Mouse (Mus musculus): ENCODE results near the gene Fam107b.

Fam107b gene

DNA sequence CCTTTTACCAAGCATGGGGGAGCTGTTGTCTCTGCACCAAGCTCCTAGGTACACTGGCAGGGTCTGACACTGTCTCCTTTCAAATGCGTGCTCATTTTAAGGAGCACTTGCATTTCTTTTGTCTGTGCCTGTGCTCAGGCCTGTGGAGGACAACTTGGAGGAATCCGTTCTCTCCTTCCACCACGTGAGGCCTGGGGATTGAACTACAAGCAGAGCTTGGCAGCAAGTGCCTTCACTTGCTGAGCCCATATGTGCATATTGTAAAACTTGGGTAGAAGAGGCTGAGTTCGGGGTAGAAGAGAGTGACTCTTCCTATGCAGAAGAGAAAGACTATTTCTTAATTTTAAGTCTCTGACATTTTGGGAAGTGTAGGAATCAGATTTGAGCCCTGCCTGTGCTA is 202.8 kb downstream of the Fam107b start:
- in situ Hi-C loops (cut with MboI): no loop called here

- in situ Hi-C loops (cut with MboI): loop anchor here (25.0 kb wide), 1 partner anchor 238 kb away; no protein-coding TSS in a partner anchor
Measured at GRCm38 (mm10) chr2:3775569-3775968, 205.3 kb downstream of the Fam107b start.

GRCm38 (mm10) chr2:3776045-3776444 is 205.8 kb downstream of the Fam107b start:
- in situ Hi-C loops (cut with MboI): loop anchor here (25.0 kb wide), 1 partner anchor 239 kb away; no protein-coding TSS in a partner anchor

DNA sequence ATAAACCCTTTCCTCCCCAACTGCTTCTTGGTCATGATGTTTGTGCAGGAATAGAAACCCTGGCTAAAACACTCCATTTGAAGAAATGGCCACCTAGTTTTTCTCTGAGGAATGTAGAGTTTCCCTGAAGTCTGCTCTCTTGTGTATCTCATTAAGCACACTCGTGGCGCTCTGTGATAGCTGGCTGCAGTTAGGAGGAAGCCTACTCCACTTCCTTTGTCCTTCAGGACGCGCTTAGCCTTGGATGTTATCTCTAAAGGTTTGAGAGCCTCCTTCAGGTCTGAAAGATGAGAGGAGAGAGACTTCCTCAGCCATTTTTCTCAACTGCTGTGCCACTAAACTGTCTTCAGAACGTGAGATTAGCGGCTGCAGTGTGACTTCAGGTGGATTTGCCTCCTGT is 207.4 kb downstream of the Fam107b start:
- in situ Hi-C loops (cut with MboI): loop anchor here (25.0 kb wide), 1 partner anchor 240 kb away; no protein-coding TSS in a partner anchor

- in situ Hi-C loops (cut with MboI): loop anchor here (25.0 kb wide), 1 partner anchor 248 kb away; no protein-coding TSS in a partner anchor
Measured at GRCm38 (mm10) chr2:3785546-3785945, 215.3 kb downstream of the Fam107b start.

DNA sequence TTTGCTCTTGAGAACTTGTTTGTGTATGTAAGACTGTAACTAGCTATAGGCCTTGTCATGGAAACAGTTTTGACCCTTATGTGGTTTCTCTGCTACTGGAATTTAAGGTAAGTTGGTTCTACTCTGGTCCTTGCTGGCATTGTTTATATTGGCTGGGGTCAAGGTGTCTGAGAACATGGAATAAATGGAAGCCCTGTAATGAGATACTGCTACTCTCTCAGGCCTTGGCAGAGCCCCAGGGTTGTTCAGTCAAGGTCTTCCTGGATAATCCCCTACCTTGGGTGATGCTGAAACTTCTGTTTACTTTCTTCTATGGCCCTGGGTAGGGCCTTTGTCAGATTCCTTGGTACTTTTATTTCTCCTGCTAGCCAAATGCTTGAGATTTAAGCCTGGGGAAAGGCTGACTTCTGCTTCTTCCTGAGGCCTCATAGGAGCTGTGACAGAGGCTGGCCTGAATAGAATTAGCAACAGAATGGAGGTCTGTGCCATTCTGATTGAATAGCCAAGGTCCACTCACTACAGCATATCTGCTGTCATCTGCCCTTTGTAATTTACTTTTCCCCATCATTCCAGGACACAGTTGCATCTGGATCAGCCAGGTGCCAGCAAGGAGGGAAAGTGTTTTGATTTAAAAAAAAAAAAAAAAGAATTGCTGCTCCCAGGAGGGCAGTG is 217.6 kb downstream of the Fam107b start:
- in situ Hi-C loops (cut with MboI): loop anchor here (25.0 kb wide), 1 partner anchor 251 kb away; no protein-coding TSS in a partner anchor

GRCm38 (mm10) chr2:3788424-3788786 is 218.1 kb downstream of the Fam107b start:
- in situ Hi-C loops (cut with MboI): loop anchor here (25.0 kb wide), 1 partner anchor 251 kb away; no protein-coding TSS in a partner anchor

DNA sequence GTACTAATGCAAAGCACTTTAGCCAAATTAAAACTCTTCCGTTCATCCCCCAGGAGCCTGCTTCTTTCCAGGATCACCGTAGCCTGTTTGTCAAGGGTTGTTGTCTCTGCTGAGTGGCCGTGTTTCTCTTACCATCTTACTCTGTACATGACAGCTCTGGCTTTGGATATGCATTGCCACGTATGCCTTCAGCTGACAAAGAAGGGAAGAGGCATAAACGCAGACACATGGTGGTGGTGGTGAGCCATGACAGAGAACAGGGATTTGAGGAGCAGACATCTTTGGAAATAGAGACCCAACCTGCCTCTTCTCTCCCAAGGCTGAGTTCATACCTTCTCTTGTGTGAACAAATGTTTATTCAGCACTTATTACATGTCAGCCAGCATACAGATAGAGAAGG is 226.3 kb downstream of the Fam107b start:
- in situ Hi-C loops (cut with MboI): loop anchor here (10.0 to 25.0 kb wide), 2 partner anchors 259 to 462 kb away; partner anchors contain the start of genes Acbd7 and Rpp38

DNA sequence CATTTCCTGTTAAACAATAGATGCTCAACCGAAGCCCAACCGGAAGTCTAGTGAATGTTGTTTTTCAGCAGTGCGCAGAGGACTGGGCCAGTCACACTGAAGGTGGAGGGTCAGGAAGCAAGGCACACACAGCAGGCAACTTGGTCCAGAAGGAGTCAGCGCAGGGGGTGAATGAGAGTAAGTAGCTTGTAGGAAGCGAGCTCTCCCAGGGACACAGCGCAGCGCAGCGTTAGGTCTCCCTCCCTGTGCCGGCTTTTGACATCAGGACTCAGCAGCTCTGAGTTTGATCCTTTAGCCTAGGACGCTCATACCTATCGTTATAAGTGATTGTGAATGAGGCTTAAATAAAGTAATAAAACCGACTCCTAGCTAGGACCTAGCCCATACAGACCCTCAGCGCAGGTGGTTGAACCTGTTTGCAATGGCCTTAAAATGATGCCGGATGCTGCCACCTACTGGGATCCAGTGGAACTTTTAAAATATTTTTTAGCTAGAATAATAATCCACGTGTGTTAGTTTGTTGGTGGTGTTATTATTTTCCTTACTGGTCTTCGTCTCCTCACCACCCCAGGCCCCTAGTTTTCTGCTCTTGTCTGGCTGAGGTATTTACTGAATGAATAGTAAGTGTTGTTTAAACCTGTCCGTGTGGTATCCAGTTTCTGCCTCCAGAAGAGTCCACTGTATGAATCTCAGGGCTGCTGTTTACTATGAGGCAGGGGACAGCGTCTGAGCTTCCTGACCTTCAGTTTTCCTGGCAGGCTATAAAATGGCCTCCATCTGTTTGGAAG is 229.7 kb downstream of the Fam107b start:
- in situ Hi-C loops (cut with MboI): loop anchor here (10.0 to 25.0 kb wide), 2 partner anchors 263 to 465 kb away; partner anchors contain the start of genes Acbd7 and Rpp38

DNA sequence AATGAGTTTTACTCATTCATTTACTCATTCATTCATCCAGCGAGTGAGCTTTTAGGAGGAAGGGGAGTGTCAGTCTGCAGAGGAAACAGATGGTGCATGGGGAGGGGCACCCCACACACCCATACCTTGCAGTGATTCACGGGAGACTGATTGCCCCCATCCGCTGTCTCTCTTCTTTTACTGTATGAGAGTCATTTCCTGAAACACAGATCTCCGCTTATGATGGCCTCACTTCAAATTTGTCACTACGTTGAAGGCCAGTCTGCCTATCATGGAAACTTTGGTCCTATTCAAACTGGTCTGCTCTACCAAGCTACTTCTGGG is 230.2 kb downstream of the Fam107b start:
- in situ Hi-C loops (cut with MboI): no loop called here

GRCm38 (mm10) chr2:3805742-3806141 is 235.5 kb downstream of the Fam107b start:
- in situ Hi-C loops (cut with MboI): no loop called here

- in situ Hi-C loops (cut with MboI): no loop called here
Measured at GRCm38 (mm10) chr2:3810321-3810720, 240.0 kb downstream of the Fam107b start.

DNA sequence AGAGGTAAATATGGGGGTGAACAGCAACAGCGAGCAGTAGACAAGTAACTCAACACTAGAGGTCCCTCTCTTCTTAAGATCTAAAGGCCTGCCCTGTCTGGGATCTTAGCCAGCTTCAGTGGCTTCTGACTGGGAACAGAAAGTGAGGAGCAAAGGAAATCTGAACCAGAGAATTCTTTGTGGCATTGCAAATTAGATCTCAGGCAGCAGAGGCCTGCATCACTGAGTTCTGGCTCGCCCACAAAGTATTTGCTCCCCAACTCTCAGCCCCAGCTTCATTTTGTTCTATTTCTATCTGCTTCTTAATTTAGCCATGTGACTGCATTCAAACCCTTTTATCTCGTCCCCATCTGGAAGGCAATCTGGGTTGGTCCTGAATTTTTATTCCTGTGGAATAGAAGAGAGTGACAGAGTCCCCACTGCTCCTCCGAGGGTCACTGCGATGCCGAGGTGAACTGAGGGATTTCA is 245.9 kb downstream of the Fam107b start:
- in situ Hi-C loops (cut with MboI): no loop called here

- in situ Hi-C loops (cut with MboI): no loop called here
Measured at GRCm38 (mm10) chr2:3817626-3818025, 247.3 kb downstream of the Fam107b start.

DNA sequence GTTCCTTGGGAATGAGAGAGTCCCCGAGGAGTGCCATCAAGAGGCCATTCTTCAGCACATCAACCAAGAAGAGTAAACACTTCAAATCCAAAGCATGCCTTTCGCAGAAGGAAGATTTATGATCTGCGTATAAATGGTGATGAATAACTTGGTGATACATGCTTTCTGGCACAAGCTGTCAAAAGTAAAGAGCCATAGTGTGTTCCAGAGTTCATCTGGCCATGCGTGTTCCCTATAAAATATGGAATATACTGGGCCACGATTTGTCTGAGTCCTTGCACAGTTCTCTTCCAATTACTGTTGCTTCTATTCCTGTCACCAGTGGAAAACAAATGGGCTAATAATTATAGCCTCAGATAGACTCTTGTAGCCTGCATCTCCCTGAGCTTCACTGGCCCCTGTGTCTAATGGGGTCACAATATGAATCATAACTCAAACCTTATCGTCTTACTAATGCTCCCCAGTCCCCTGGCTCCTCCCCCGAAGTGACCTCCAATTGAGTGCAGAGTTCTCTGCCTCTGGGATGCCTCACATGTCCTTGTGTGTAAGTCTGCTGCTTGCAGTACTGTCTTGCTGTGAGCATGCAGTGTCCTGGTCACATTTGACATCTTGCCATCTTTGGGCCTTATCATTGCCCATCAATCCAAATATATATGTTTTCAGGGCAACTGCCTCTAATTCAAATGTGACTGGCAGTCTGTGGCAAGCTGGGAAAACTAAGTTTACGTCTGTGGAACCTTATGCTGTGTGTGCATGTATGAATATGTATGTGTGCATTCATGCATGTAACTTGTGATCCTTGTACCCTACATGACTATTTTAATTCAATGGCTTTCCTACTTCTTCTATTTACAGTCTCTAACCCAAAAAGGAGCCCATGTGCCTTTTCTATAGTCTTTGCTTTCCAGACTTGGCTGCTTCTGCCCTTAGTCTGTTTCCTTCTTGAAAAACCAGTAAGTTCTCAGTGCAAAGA is 252.5 kb downstream of the Fam107b start:
- in situ Hi-C loops (cut with MboI): no loop called here
